Mouse (Mus musculus) olfactory bulb, adult 2 months (tissue): Measurements from ENCODE around the gene Hist1h2ad.

Experiments used
- CTCF ChIP-seq: fragments of 200-500 bp; IDR thresholded peaks from 2 replicates; pipeline ENCODE4 v1.5.1; 2012; ENCODE audit warnings: low read depth, mild to moderate bottlenecking, low read length, moderate library complexity; ENCODE audit not compliant: insufficient read depth
- POLR2A ChIP-seq: fragments of 200-500 bp; IDR thresholded peaks from 2 replicates; pipeline ENCODE4 v1.6.1; 2012; ENCODE audit warnings: mild to moderate bottlenecking, low read depth, low read length, moderate library complexity; ENCODE audit not compliant: insufficient read depth

GRCm38 (mm10) chr13:23595185-23595584 is 21.0 kb downstream of the Hist1h2ad start:
- TF ChIP-seq POLR2A = no peak
- TF ChIP-seq CTCF = no peak
